Mouse (Mus musculus): Measurements from ENCODE around the gene Pparg. TPM values are rescaled to one million over a fixed set of nuclear protein-coding genes. Genes with fewer than 3 reads are reported as not detected.

The Pparg gene
- polyA plus RNA-seq, 2 experiments = 0.67 to 1.7 TPM

- Histone ChIP-seq H3K9me3 (ENCODE audit: control insufficient read depth, low read length) (no peaks in the 10 kb centered on the region), H3K4me2 (ENCODE audit: low read depth) (no peak overlapping the region), H3K4me3 (ENCODE audit: insufficient read depth in 1 of 2, low read depth in 2 of 2, low read length in 2 of 2) (no peak overlapping the region), H3K4me1 (replicated peaks; ENCODE audit: control insufficient read depth in 2 of 2, insufficient read depth in 2 of 2, low read length in 1 of 2) (no peaks in the 10 kb centered on the region), H3K27me3 (ENCODE audit: control insufficient read depth, insufficient read depth, low read length) (no peaks in the 10 kb centered on the region), H3K36me3 (replicated peaks; ENCODE audit: control insufficient read depth, insufficient read depth, low read depth) (no peaks in the 10 kb centered on the region), H3K9ac (replicated peaks) (no peak overlapping the region), H3K27ac (no peak overlapping the region)
- no peak for TF ChIP-seq EP300 (IDR thresholded peaks at IDR 0.05; ENCODE audit: low read depth)
- no peak for TF ChIP-seq CTCF (IDR thresholded peaks at IDR 0.05; ENCODE audit: low read depth)
- DNase-seq (ENCODE audit: low read depth in 3 of 3, low spot score in 3 of 3) = no peak
- 19% methylated on average over 1 of the region's 1 CpGs for WGBS (ENCODE audit: insufficient replicate concordance)
- ATAC-seq (ENCODE audit: insufficient read depth) = no peak
These were observed 50.7 kb downstream of the Pparg start for GRCm38 (mm10) chr6:115411477-115411876.

- Histone ChIP-seq H3K9me3 (ENCODE audit: control insufficient read depth, low read length) (no peaks in the 10 kb centered on the region), H3K27me3 (ENCODE audit: control insufficient read depth, insufficient read depth, low read length) (no peaks in the 10 kb centered on the region), H3K9ac (replicated peaks) (no peak overlapping the region), H3K4me1 (replicated peaks; ENCODE audit: control insufficient read depth in 2 of 2, insufficient read depth in 2 of 2, low read length in 1 of 2) (no peaks in the 10 kb centered on the region), H3K27ac (no peak overlapping the region), H3K4me3 (ENCODE audit: insufficient read depth in 1 of 2, low read depth in 2 of 2, low read length in 2 of 2) (no peak overlapping the region), H3K4me2 (ENCODE audit: low read depth) (no peak overlapping the region), H3K36me3 (replicated peaks; ENCODE audit: control insufficient read depth, insufficient read depth, low read depth) (no peaks in the 10 kb centered on the region)
- ATAC-seq (ENCODE audit: insufficient read depth) = no peak
- DNase-seq (ENCODE audit: low read depth in 3 of 3, low spot score in 3 of 3) = no peak
- TF ChIP-seq CTCF (IDR thresholded peaks at IDR 0.05; ENCODE audit: low read depth) (no peak), EP300 (IDR thresholded peaks at IDR 0.05; ENCODE audit: low read depth) (no peak)
- WGBS (ENCODE audit: insufficient replicate concordance) = 76% methylated on average over 3 of the region's 3 CpGs
These were observed 57.4 kb downstream of the Pparg start for GRCm38 (mm10) chr6:115418171-115418570.

GRCm38 (mm10) chr6:115418964-115419363 is 58.2 kb downstream of the Pparg start:
- no peak overlapping the region for H3K27ac ChIP-seq
- no peaks in the 10 kb centered on the region for H3K27me3 ChIP-seq (ENCODE audit: control insufficient read depth, insufficient read depth, low read length)
- WGBS (ENCODE audit: insufficient replicate concordance) = 59% methylated on average over 3 of the region's 3 CpGs
- no peak overlapping the region for H3K4me2 ChIP-seq (ENCODE audit: low read depth)
- no peaks in the 10 kb centered on the region for H3K4me1 ChIP-seq (replicated peaks; ENCODE audit: control insufficient read depth in 2 of 2, insufficient read depth in 2 of 2, low read length in 1 of 2)
- H3K36me3 ChIP-seq (replicated peaks; ENCODE audit: control insufficient read depth, insufficient read depth, low read depth) = no peaks in the 10 kb centered on the region
- DNase-seq (ENCODE audit: low read depth in 3 of 3, low spot score in 3 of 3) (no peak), ATAC-seq (ENCODE audit: insufficient read depth) (no peak)
- H3K9ac ChIP-seq (replicated peaks) = no peak overlapping the region
- H3K4me3 ChIP-seq (ENCODE audit: insufficient read depth in 1 of 2, low read depth in 2 of 2, low read length in 2 of 2) = no peak overlapping the region
- TF ChIP-seq CTCF (IDR thresholded peaks at IDR 0.05; ENCODE audit: low read depth) (no peak), EP300 (IDR thresholded peaks at IDR 0.05; ENCODE audit: low read depth) (no peak)
- H3K9me3 ChIP-seq (ENCODE audit: control insufficient read depth, low read length) = no peaks in the 10 kb centered on the region

GRCm38 (mm10) chr6:115420963-115421362 is 60.2 kb downstream of the Pparg start:
- no peaks in the 10 kb centered on the region for H3K4me1 ChIP-seq (replicated peaks; ENCODE audit: control insufficient read depth in 2 of 2, insufficient read depth in 2 of 2, low read length in 1 of 2)
- no peak for TF ChIP-seq EP300 (IDR thresholded peaks at IDR 0.05; ENCODE audit: low read depth)
- TF ChIP-seq CTCF (IDR thresholded peaks at IDR 0.05; ENCODE audit: low read depth) = no peak
- H3K9ac ChIP-seq (replicated peaks) = no peak overlapping the region
- no peak overlapping the region for H3K4me2 ChIP-seq (ENCODE audit: low read depth)
- WGBS (ENCODE audit: insufficient replicate concordance) = 17% methylated on average over 1 of the region's 1 CpGs
- H3K9me3 ChIP-seq (ENCODE audit: control insufficient read depth, low read length) = no peaks in the 10 kb centered on the region
- DNase-seq (ENCODE audit: low read depth in 3 of 3, low spot score in 3 of 3) = no peak
- H3K4me3 ChIP-seq (ENCODE audit: insufficient read depth in 1 of 2, low read depth in 2 of 2, low read length in 2 of 2) = no peak overlapping the region
- ATAC-seq (ENCODE audit: insufficient read depth) = no peak
- no peak overlapping the region for H3K27ac ChIP-seq
- no peaks in the 10 kb centered on the region for H3K27me3 ChIP-seq (ENCODE audit: control insufficient read depth, insufficient read depth, low read length)
- H3K36me3 ChIP-seq (replicated peaks; ENCODE audit: control insufficient read depth, insufficient read depth, low read depth) = no peaks in the 10 kb centered on the region

- WGBS (ENCODE audit: insufficient replicate concordance) = 52% methylated on average over 4 of the region's 4 CpGs
- no peak overlapping the region for H3K4me2 ChIP-seq (ENCODE audit: low read depth)
- H3K27me3 ChIP-seq (ENCODE audit: control insufficient read depth, insufficient read depth, low read length) = no peaks in the 10 kb centered on the region
- H3K9ac ChIP-seq (replicated peaks) = no peak overlapping the region
- H3K9me3 ChIP-seq (ENCODE audit: control insufficient read depth, low read length) = no peaks in the 10 kb centered on the region
- no peaks in the 10 kb centered on the region for H3K4me1 ChIP-seq (replicated peaks; ENCODE audit: control insufficient read depth in 2 of 2, insufficient read depth in 2 of 2, low read length in 1 of 2)
- H3K36me3 ChIP-seq (replicated peaks; ENCODE audit: control insufficient read depth, insufficient read depth, low read depth) = no peaks in the 10 kb centered on the region
- H3K4me3 ChIP-seq (ENCODE audit: insufficient read depth in 1 of 2, low read depth in 2 of 2, low read length in 2 of 2) = no peak overlapping the region
- DNase-seq (ENCODE audit: low read depth in 3 of 3, low spot score in 3 of 3) = no peak
- H3K27ac ChIP-seq = no peak overlapping the region
- no peak for ATAC-seq (ENCODE audit: insufficient read depth)
- TF ChIP-seq EP300 (IDR thresholded peaks at IDR 0.05; ENCODE audit: low read depth) (no peak), CTCF (IDR thresholded peaks at IDR 0.05; ENCODE audit: low read depth) (no peak)
These were observed 60.9 kb downstream of the Pparg start for GRCm38 (mm10) chr6:115421665-115422064.
